Mouse (Mus musculus): ENCODE data around the gene Il24. TPM values are rescaled to one million over a fixed set of nuclear protein-coding genes. Genes with fewer than 3 reads are reported as not detected.

The Il24 gene
- total RNA-seq, 2 experiments from 2014 or later = not detected

DNA sequence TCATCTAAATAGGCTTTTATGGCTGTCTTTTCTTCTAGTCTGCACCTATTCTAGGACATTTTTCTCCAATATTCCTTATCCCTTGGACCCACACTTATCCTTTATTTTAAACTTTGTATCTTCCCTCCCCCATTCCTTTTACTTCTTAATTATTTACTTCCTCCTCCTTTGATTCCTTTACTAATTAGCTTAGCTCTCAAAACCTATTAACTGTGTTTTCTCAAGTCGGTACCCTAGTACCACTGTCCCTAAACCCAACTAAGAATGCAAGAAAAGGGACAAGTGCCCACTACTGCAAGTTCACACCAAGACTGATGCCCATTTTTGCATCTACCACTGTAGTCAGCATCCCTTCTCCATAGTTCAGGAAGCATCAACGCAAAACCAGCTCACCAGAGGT, 31.5 kb downstream of the Il24 start:
- no peak for ATAC-seq (ENCODE audit: poor library complexity, severe bottlenecking)

DNA sequence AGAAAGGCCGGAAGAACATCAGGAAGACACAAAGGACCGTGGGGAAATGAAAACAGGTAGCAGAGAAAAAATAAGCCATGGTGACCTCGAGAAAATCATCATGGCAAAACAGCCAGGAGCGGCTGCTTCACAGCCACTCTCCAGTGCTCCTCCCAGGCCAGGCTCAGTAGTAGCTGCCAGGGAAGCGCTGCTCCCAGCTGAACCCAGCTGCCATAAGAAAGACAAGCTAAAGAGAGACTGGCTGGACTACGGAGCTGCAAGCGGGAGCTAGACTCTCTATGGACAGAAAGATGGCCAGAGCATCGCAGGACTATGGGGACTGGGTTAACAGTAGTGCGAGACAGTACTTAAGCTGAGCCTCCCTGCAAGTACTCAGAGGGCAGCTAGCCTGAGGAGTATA, 32.4 kb downstream of the Il24 start:
- no peak for ATAC-seq (ENCODE audit: poor library complexity, severe bottlenecking)

DNA sequence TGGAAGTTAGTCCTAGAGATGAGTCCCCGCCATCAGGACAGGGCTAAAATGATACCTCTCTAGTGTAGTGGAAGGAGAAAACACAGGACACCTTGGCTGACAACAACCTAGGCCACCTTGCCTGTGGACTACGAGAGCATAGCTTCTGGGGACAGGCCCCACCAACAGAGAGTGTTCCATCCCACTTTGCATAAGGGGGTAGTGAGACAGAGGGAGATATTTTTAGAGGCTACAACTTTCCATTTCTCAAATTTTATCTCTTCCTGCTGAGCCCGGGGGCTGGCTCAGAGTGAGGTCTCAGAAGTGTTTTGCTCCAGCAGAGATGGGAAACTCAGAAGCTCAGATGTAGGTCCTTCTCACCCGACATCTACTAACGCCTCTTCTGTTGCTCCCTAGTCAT, 36.8 kb downstream of the Il24 start:
- ATAC-seq (ENCODE audit: poor library complexity, severe bottlenecking) = no peak

DNA sequence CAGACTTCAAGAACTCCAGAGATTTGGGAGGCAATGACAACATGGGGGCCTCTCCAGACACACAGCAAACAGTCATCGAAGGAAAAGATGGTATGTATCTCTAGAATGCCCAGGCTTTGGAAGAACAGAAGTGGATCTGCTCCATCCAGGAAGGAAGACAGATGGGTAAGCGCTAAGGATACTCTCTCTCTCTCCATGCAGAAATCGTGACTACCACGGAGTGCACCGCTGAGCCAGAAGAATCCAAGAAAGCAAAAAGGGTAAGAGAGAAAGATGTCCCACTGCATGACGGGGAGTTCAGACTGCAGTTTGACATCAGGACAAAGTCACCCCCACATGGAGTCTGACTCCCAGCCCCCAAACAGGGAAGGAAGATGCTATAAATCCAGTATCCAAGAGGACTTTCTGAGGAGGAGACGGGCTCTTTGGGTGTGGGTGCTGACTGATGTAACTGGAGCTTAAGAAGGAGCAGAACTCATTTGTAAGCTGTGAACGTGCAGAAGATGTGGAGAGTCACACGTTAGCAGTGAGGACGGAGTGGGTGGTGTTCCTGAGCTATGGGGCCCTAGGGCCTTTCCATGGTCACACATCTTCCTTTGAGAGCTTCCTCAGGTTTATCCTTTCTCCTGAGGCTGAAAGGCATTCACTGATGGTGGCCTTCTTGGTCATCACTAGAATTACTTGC, 37.6 kb downstream of the Il24 start:
- no peak for ATAC-seq (ENCODE audit: poor library complexity, severe bottlenecking)

DNA sequence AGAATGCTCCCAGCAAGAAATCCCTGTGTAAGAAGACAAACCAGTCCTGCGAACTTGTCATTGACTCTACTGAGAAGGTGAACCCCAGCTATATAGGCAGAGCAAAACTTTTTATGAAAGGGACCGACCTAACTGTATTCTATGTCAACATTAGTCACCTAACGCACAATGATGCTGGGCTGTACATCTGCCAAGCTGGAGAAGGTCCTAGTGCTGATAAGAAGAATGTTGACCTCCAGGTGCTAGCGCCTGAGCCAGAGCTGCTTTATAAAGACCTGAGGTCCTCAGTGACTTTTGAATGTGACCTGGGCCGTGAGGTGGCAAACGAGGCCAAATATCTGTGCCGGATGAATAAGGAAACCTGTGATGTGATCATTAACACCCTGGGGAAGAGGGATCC, 42.7 kb downstream of the Il24 start:
- ATAC-seq (ENCODE audit: poor library complexity, severe bottlenecking) = no peak

DNA sequence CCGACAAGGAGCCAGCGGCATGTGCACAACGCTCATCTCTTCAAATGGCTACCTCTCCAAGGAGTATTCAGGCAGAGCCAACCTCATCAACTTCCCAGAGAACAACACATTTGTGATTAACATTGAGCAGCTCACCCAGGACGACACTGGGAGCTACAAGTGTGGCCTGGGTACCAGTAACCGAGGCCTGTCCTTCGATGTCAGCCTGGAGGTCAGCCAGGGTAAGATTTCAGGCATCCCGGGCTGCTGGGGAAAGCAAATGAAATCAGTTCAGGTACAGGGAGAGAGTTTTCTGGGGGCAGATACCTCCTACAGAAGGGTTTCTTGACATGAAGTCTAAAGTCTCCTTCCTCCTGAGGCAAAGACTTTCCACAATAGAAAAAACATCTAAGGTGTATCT, 45.6 kb downstream of the Il24 start:
- no peak for ATAC-seq (ENCODE audit: poor library complexity, severe bottlenecking)

DNA sequence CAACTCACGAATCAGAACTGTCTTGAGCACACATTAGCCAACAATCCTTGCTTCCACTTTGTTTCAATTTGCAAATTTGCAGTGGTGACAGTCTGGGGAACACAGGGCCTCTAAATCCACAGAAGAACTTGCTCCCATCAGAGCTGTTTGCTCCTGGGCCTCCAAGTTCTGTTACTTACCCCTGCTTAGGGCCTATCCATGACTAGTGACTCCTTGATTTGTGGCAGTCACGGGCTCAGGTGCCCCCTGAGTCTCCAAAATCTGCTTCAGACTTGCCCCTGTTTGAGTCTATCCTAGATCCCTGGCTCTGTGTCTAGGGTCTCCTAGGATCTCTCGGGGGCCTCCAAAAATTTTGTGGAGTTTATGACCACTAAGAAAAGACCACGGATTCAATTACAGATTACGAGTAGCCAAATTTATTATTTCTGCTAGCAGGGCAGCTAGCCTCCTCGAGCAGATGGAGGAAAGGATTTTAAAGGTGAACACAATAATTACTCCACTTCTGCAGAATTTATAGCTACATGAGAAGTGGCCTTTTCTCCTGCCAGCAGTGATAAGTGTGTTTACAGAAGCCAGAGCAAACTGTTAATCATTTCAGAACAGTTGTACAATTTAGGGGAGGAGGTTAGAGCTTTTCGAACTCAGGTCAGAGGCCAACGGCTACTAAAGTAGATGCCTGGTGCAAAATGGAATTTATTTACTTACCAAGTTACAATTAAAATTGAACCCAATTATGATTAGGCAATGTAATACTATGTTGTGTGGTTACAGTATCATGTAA, 46.5 kb downstream of the Il24 start:
- no peak for ATAC-seq (ENCODE audit: poor library complexity, severe bottlenecking)

DNA sequence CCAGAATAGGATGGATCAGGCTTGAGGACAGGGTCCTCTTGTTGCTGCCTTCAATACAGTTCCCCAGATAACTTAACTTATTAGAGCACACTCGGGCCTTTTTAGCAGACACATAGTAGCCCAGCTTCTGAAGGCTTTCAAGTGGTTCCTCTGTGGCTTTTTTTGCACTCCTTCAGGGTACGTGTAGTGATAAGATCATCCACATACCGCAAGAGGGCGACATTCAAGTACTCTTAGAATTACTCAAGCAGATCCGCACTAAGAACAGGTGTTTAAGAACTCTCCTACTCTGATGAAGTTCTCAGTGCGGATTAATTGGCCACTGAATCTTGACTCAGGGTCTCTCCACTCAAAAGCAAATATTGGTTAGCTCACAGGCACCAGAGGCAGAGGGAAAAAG, 49.0 kb downstream of the Il24 start:
- ATAC-seq (ENCODE audit: poor library complexity, severe bottlenecking) = no peak

DNA sequence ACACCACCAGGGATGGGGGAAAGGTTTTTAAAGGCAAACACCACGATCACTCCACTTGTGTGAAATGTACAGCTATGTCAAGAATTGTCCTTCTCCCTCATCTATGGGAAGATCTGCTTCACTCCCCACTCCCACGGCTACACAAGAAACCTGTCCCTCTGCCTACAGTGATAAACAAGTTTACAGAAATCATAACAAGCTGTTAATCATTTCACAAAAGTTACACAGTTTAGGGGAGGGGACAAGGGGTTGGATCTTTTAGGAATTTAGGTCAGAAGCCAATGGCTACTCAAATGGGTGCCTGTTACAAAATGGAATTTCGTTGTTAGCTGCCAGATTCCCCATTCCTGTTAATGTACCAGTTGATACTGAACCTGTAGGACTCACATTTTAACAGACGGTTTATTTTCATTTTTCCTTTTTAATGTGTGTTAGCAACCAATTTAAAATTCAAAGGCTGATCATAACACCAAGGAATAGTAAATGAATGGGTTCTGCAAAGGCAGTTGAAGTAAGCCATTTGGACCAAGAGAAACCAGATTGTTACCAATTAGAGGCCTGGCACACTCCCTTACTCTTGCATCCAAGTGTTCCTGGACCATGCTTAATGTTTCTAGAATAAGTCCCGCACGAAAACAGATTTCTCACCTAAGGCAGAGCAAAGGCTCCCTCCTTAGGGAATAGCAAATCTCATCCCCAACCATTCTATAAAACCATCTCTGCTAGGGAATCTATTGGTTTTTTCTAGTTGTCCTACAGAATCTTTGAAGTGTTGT, 51.9 kb downstream of the Il24 start:
- ATAC-seq (ENCODE audit: poor library complexity, severe bottlenecking) = no peak

DNA sequence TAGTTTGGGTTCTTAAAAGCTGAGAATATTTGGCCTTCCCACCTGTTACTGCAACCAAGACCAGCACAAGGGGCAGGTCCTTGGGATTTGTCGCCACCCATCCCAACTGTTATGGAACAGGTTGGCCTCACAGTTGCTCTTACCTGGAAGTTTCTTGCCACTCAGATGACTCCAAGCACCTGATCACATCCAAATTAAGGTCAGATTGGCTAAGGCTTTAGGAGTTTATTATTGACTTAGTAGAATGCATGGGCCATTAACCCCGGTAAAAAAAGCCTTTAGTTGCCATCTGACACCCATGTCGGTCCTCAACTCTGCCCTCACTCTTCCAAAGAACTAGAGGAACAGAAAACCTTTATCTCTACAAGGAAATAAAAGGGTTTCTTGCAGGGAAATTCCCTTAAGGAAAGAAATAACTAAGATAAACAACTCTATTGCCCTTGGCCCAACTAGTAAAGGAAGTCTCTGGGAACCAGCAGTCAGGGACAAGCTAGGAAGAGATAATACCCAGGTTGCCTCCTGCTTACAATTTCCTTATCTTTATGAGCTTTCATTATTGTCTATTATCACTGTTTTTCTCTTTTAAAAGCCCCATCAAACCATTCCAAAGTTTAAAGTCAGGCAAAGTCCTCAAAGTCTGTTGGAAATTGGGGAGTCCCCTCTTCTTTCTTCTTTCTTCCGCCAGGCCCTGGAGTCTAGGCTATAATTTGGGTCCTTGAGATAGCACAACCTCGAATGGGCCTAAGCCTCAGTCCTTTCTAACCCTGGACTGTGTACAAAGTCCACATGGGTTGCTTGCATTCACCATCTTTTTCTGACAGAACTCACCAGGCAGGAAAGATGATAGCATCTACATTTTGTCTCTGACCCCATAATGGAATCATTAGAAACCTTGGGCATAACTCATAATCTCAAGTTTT, 54.8 kb downstream of the Il24 start:
- ATAC-seq (ENCODE audit: poor library complexity, severe bottlenecking) = no peak

Other genes starting within 250 kb of the Il24 start
- gene C4bp, start 225.8 kb downstream of the Il24 start, total RNA-seq (2015) = not detected in 2 replicates
- not detected in 2 replicates for gene C4bp, start 225.8 kb downstream of the Il24 start, total RNA-seq (2017)
- gene Gm29427, start 171.7 kb downstream of the Il24 start, total RNA-seq (2015) = 0.11 TPM in 1 of 2 replicates, not detected in the other
- not detected in 2 replicates for gene Gm29427, start 171.7 kb downstream of the Il24 start, total RNA-seq (2017)
- 10.3 and 10.7 TPM in 2 replicates for gene Yod1, start 170.1 kb downstream of the Il24 start, total RNA-seq (2015)
- 8.4 and 8.8 TPM in 2 replicates for gene Yod1, start 170.1 kb downstream of the Il24 start, total RNA-seq (2017)
- 2.8 and 4.4 TPM in 2 replicates for gene Pfkfb2, start 158.2 kb downstream of the Il24 start, total RNA-seq (2015)
- 7.2 and 8.0 TPM in 2 replicates for gene Pfkfb2, start 158.2 kb downstream of the Il24 start, total RNA-seq (2017)
- gene AA986860, start 155.5 kb downstream of the Il24 start, total RNA-seq (2015) = 0.54 and 0.87 TPM in 2 replicates
- 0.11 and 0.33 TPM in 2 replicates for gene AA986860, start 155.5 kb downstream of the Il24 start, total RNA-seq (2017)
- not detected in 2 replicates for gene Fcamr, start 86.6 kb downstream of the Il24 start, total RNA-seq (2015)
- gene Fcamr, start 86.6 kb downstream of the Il24 start, total RNA-seq (2017) = not detected in 2 replicates
- gene Pigr, start 60.8 kb downstream of the Il24 start, total RNA-seq (2015) = not detected in 2 replicates
- gene Pigr, start 60.8 kb downstream of the Il24 start, total RNA-seq (2017) = not detected in 2 replicates
- gene Fcmr, start 21.8 kb downstream of the Il24 start, total RNA-seq (2015) = 1.1 TPM in 1 of 2 replicates, not detected in the other
- not detected in 2 replicates for gene Fcmr, start 21.8 kb downstream of the Il24 start, total RNA-seq (2017)
- not detected in 2 replicates for gene Il20, start 24.0 kb upstream of the Il24 start, total RNA-seq (2015)
- not detected in 2 replicates for gene Il20, start 24.0 kb upstream of the Il24 start, total RNA-seq (2017)
- gene Il19, start 52.7 kb upstream of the Il24 start, total RNA-seq (2015) = not detected in 2 replicates
- gene Il19, start 52.7 kb upstream of the Il24 start, total RNA-seq (2017) = not detected in 2 replicates
- gene Il10, start 132.4 kb upstream of the Il24 start, total RNA-seq (2015) = not detected in 2 replicates
- 0.49 TPM in 1 of 2 replicates, not detected in the other for gene Il10, start 132.4 kb upstream of the Il24 start, total RNA-seq (2017)
- 210 and 215 TPM in 2 replicates for gene Mapkapk2, start 210.4 kb upstream of the Il24 start, total RNA-seq (2015)
- gene Mapkapk2, start 210.4 kb upstream of the Il24 start, total RNA-seq (2017) = 210 and 216 TPM in 2 replicates

All from megakaryocyte, adult 5-6 weeks (primary cell).